Mouse (Mus musculus) stomach, embryonic 16.5 days (tissue): ENCODE data around the gene Sh3gl3. TPM values are rescaled to one million over a fixed set of nuclear protein-coding genes. Genes with fewer than 3 reads are reported as not detected.

Source experiments
- ATAC-seq: fragments of 200-750 bp; cut with Nextera tagmentation; 2 replicates; pipeline ENCODE4 v1.8.0; 2017; ENCODE audit warnings: moderate number of reproducible peaks, moderate TSS enrichment; ENCODE audit not compliant: insufficient read depth, low FRiP score
- H3K27ac ChIP-seq: fragments of 300-500 bp; sonication (generic); 2 replicates; pipeline ENCODE4 v1.5.1; 2014; ENCODE audit warnings: low read length
- H3K27me3 ChIP-seq: fragments of 300-500 bp; sonication (generic); 2 replicates; pipeline ENCODE4 v1.6.1; 2014; ENCODE audit warnings: low read length, control low read depth, mixed read lengths; ENCODE audit not compliant: control insufficient read depth, insufficient read depth
- H3K36me3 ChIP-seq: fragments of 300-500 bp; sonication (generic); 2 replicates; pipeline ENCODE4 v1.6.1; 2014; ENCODE audit warnings: low read length; ENCODE audit not compliant: control insufficient read depth, insufficient read depth
- H3K4me1 ChIP-seq: fragments of 300-500 bp; sonication (generic); 2 replicates; pipeline ENCODE4 v1.6.1; 2014; ENCODE audit warnings: low read length, control low read depth, mixed read lengths; ENCODE audit not compliant: control insufficient read depth, insufficient read depth
- H3K4me2 ChIP-seq: fragments of 300-500 bp; sonication (generic); 2 replicates; pipeline ENCODE4 v1.6.1; 2014; ENCODE audit warnings: low read depth, low read length, mixed read lengths
- H3K4me3 ChIP-seq: fragments of 300-500 bp; sonication (generic); replicated peaks from 2 replicates; pipeline ENCODE4 v1.5.1; 2014; ENCODE audit warnings: mild to moderate bottlenecking, low read length
- H3K9ac ChIP-seq: fragments of 300-500 bp; sonication (generic); 2 replicates; pipeline ENCODE4 v1.6.1; 2014; ENCODE audit warnings: low read length
- H3K9me3 ChIP-seq: fragments of 300-500 bp; sonication (generic); replicated peaks from 2 replicates; pipeline ENCODE4 v1.6.1; 2016; ENCODE audit warnings: low read length, control low read depth; ENCODE audit not compliant: control insufficient read depth
- WGBS: fragments of 180-500 bp; shearing (Covaris S2); extraction: QIAGEN DNeasy Blood & Tissue Kit; methylation state at CpG from one replicate; pipeline ENCODE4 v1.1.7; 2014; 5-methylcytosine and 5-hydroxymethylcytosine counted together
- polyA plus RNA-seq: library from polyadenylated mRNA; unstranded; fragments of >200 nt; fragmentation: Nextera tagmentation; extraction: Ambion mirVana; gene quantifications from 2 replicates; pipeline ENCODE4 v1.2.1, GENCODE M21; 2015

Gene Sh3gl3
- polyA plus RNA-seq, 1 experiment from 2014 or later: 7.3 TPM

DNA sequence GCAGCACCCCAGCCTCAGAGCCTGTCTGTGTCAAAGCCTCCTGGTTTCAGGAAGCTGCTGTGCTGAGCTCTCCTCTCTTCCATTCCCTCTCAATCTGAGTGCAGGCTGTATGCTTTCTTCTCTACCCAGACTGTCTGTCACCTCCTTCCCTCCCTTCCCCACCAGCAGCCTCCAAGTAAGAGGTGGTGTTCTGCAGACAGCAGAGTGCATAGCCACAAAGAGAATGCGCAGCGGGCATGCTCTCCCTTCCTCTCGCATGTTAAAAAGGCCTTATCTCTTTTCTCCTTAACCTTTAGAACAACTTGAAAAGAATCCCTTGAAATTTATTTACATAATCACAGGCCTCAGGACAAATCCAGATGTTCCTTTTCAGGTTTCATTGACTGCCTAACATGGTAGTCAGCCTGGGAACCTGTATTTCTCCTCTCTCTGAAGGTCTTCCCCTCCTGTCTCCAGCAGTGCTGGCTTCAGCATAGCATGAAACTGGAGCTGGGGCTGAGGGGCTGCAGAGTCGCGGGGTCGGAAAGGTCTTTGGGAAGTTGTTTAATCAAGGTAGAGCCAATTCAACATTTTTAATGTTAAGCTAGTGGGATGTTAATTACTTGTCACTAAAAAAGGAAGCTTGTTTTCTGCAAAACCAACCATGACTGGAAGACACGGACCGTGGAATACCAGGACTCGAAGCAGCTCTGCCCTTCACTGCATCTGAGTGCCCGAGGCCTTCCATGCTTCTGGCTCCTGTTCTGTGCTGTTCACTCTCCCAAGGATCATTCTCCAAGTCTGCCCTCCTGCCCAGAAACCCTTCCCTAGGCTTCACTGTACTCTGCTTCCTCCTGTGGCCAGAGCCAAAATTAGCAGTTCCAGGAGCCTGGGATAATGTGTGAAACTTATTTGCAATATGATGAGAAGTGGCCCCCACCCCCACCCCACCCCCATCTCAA is 50.5 kb downstream of the Sh3gl3 start:
- Histone ChIP-seq H3K36me3 (no peaks in the 10 kb centered on the region), H3K4me2 (no peak overlapping the region), H3K27me3 (no peaks in the 10 kb centered on the region), H3K9ac (no peak overlapping the region), H3K4me3 (no peak overlapping the region), H3K27ac (no peak overlapping the region), H3K9me3 (no peaks in the 10 kb centered on the region), H3K4me1 (no peaks in the 10 kb centered on the region)
- no peak for ATAC-seq
- 35% methylated on average over 10 of the region's 10 CpGs for WGBS

DNA sequence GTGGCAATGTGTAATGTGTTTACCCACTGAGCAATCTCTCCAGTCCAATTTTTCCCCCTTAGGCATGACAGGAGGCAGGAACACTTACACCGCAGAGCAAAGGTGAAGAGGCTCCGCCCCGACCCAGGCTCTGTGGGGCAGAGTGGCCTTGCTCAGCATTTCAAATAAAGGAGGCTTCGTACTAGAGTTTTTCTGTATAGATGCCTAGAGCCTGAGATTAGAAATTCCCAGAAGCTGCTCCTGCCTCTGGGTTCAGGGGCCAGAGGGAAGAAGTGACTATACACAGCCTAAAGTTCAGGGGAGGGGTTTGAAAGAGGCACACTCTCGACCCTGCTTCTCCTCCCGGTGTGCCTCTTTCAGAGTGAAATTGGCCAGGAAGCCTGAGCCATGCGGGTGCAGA is 59.6 kb downstream of the Sh3gl3 start:
- Histone ChIP-seq H3K9me3 (no peaks in the 10 kb centered on the region), H3K4me2 (no peak overlapping the region), H3K4me1 (no peaks in the 10 kb centered on the region), H3K27me3 (no peaks in the 10 kb centered on the region), H3K27ac (no peak overlapping the region), H3K4me3 (no peak overlapping the region), H3K36me3 (no peaks in the 10 kb centered on the region), H3K9ac (no peak overlapping the region)
- ATAC-seq: no peak
- 77% methylated on average over 7 of the region's 7 CpGs for WGBS

- Histone ChIP-seq H3K9me3 (no peaks in the 10 kb centered on the region), H3K36me3 (no peaks in the 10 kb centered on the region), H3K9ac (no peak overlapping the region), H3K4me2 (no peak overlapping the region), H3K27ac (no peak overlapping the region), H3K27me3 (no peaks in the 10 kb centered on the region), H3K4me1 (no peaks in the 10 kb centered on the region), H3K4me3 (no peak overlapping the region)
- 37% methylated on average over 11 of the region's 11 CpGs for WGBS
- ATAC-seq: no peak
These were observed 60.6 kb downstream of the Sh3gl3 start for GRCm38 (mm10) chr7:82234010-82234897.

- Histone ChIP-seq H3K4me3 (no peak overlapping the region), H3K4me1 (no peaks in the 10 kb centered on the region), H3K27ac (no peak overlapping the region), H3K27me3 (no peaks in the 10 kb centered on the region), H3K9ac (no peak overlapping the region), H3K4me2 (no peak overlapping the region), H3K36me3 (no peaks in the 10 kb centered on the region), H3K9me3 (no peaks in the 10 kb centered on the region)
- WGBS: 17% methylated on average over 3 of the region's 4 CpGs
- no peak for ATAC-seq
These were observed 61.3 kb downstream of the Sh3gl3 start for GRCm38 (mm10) chr7:82234898-82235290.

GRCm38 (mm10) chr7:82235486-82235885 is 61.8 kb downstream of the Sh3gl3 start:
- 62% methylated on average over 9 of the region's 9 CpGs for WGBS
- Histone ChIP-seq H3K4me3 (no peak overlapping the region), H3K4me2 (no peak overlapping the region), H3K9ac (no peak overlapping the region), H3K36me3 (no peaks in the 10 kb centered on the region), H3K27me3 (no peaks in the 10 kb centered on the region), H3K27ac (no peak overlapping the region), H3K9me3 (no peaks in the 10 kb centered on the region), H3K4me1 (no peaks in the 10 kb centered on the region)
- no peak for ATAC-seq

DNA sequence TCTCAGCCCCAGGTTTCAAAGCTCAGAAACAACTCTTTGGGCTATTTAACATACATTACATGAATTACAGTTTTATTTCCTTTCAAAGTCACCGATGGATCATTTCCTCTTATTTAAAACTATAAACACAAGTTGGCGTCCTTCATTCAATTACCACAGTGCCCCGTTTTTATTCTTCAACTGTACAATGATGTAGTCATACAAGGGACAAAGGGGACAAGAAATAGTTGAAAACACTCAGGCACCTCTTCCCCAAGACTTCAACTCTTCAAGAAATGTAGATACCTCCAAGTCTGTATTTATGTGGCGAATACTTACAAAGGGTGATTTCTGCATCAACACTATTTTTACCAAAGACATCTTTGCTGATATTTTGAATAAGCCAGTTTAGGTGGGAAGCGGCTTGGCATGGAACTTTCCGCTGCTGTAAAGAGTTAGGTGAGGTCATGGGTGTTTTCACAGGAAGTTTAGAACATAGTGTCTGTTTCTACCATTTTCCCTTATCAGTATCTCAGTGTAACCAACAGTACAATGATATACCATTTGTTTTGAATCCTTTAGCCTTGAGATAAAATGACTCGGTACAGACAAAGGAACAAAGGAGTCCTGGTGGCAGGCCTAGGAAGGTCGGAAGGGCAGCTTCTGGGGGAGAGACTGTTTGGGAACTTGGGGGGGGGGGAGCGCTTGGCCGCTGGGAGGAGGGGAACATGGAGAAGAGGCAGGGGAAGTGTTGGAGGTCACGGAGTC is 62.7 kb downstream of the Sh3gl3 start:
- Histone ChIP-seq H3K4me3 (no peak overlapping the region), H3K4me2 (no peak overlapping the region), H3K4me1 (no peaks in the 10 kb centered on the region), H3K9me3 (no peaks in the 10 kb centered on the region), H3K36me3 (no peaks in the 10 kb centered on the region), H3K9ac (no peak overlapping the region), H3K27ac (no peak overlapping the region), H3K27me3 (no peaks in the 10 kb centered on the region)
- no peak for ATAC-seq
- 66% methylated on average over 10 of the region's 11 CpGs for WGBS

GRCm38 (mm10) chr7:82236899-82237162 is 63.2 kb downstream of the Sh3gl3 start:
- no peak overlapping the region for H3K9ac ChIP-seq
- H3K36me3 ChIP-seq: no peaks in the 10 kb centered on the region
- H3K4me2 ChIP-seq: no peak overlapping the region
- H3K4me1 ChIP-seq: no peaks in the 10 kb centered on the region
- H3K27ac ChIP-seq: no peak overlapping the region
- H3K4me3 ChIP-seq: no peak overlapping the region
- no peaks in the 10 kb centered on the region for H3K27me3 ChIP-seq
- no peak for ATAC-seq
- 93% methylated on average over 4 of the region's 4 CpGs for WGBS
- no peaks in the 10 kb centered on the region for H3K9me3 ChIP-seq

DNA sequence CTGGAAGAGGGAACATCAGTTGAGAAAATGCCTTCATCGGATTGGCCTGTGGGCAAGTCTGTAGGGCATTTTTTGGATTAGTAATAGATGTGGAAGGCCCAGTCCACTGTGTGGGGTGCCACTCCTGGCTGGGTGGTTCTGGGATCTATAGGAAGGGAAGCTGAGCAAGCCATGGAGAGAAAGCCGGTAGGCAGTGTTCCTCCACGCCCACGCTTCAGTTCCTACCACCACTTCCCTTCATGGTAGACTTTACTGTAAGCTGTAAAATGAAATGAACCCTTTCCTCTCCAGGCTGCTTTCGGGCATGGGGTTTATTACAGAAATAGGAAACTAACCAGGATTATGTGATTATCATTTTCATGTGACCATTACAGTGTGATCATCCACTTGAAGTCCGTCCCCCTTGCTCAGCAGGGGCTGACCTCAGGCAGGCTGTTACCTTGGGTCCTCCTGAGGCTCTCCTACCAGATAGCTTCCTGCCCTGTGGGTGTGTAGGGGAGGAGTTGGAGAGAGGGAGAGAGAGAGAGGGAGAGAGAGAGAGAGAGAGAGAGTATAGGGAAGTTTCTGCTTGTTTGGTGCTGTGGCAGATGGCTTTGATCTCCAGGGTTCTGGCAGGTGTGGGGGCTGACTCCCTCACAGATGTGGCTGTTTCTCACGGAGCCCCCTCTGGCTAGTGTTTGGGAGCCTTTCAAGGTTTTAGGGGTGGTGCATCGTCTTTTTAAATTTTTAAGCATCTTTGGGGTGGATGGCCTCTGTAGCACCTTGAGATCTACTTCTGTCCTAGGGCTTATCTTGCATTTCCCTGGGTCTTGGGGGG is 67.0 kb downstream of the Sh3gl3 start:
- no peak overlapping the region for H3K27ac ChIP-seq
- ATAC-seq: no peak
- WGBS: 56% methylated on average over 8 of the region's 8 CpGs

More for the DNA sequence above, 67.0 kb downstream of the Sh3gl3 start:
- Histone ChIP-seq H3K4me2 (no peak overlapping the region), H3K4me3 (no peak overlapping the region), H3K9me3 (no peaks in the 10 kb centered on the region), H3K4me1 (no peaks in the 10 kb centered on the region), H3K9ac (no peak overlapping the region), H3K36me3 (no peaks in the 10 kb centered on the region), H3K27me3 (no peaks in the 10 kb centered on the region)
